11 mouse cellular contexts compared by ENCODE assay signal in genomic region chr11:108214521-108215223, GRCm38 (mm10).
DNase-seq lines count a peak whose midpoint lies in the region; ATAC-seq and TF ChIP-seq lines count a peak whose summit lies in the region.
"Had no signal": no experiment of that assay in that cellular context is flagged by ENCODE, and none has a peak within 500 bp of the region (broad histone marks: within the 10 kb centered on the region; RNA-seq: fewer than 3 reads in every experiment).

No protein-coding gene starts in this region.

- no peak overlapping the region for H3K4me3 ChIP-seq in heart, embryonic 10.5 days
- no peak overlapping the region for H3K4me3 ChIP-seq in lung, postnatal 0 days (ENCODE audit: low read depth, low read length)
- H3K4me3 ChIP-seq in embryonic fibroblast, embryonic 13.5 days (ENCODE audit: insufficient read depth, low read length), result peak overlapping the region; percentile 4
- peak overlapping the region; percentile 23; the same call in 1 of the 2 replicates for H3K4me3 ChIP-seq in small intestine, adult 2 months (ENCODE audit: low read depth, low read length)
- H3K4me3 ChIP-seq: hindbrain, embryonic 15.5 days; neural tube, embryonic 13.5 days had no signal

- peak overlapping the region; percentile 22; the same call in 1 of the 2 replicates for H3K27ac ChIP-seq in heart, embryonic 10.5 days
- H3K27ac ChIP-seq in lung, postnatal 0 days (ENCODE audit: low read length), result peak overlapping the region; percentile 22; the same call in 1 of the 2 replicates
- peak overlapping the region; percentile 90 for H3K27ac ChIP-seq in embryonic fibroblast, embryonic 13.5 days (ENCODE audit: insufficient read depth, low read length)
- H3K27ac ChIP-seq in small intestine, adult 2 months (ENCODE audit: insufficient read depth, low read depth, low read length), result 0 out of 2 replicates have a peak overlapping the region, but pooled peaks have one; percentile 36
- H3K27ac ChIP-seq: hindbrain, embryonic 15.5 days had no signal

- WGBS in heart, embryonic 10.5 days, result 86% methylated on average over 11 of the region's 11 CpGs
- 61% methylated on average over 11 of the region's 11 CpGs for WGBS in lung, postnatal 0 days
- WGBS in small intestine, adult 2 months, result 23% methylated on average over 11 of the region's 11 CpGs

- no peak for TF ChIP-seq CTCF in lung, postnatal 0 days (IDR thresholded peaks at IDR 0.05)
- no peak for TF ChIP-seq CTCF in embryonic fibroblast, embryonic 13.5 days (IDR thresholded peaks at IDR 0.05; ENCODE audit: borderline replicate concordance, insufficient read depth, low read length)
- TF ChIP-seq CTCF in small intestine, adult 2 months (IDR thresholded peaks at IDR 0.05; ENCODE audit: extremely low read depth, insufficient read length, insufficient replicate concordance, low read depth, low read length), result no peak

- H3K36me3 ChIP-seq in heart, embryonic 10.5 days, result no peaks in the 10 kb centered on the region
- H3K36me3 ChIP-seq in lung, postnatal 0 days (ENCODE audit: insufficient read depth, low read length), result no peaks in the 10 kb centered on the region
- H3K36me3 ChIP-seq in small intestine, adult 2 months (ENCODE audit: control insufficient read depth, insufficient read depth, low read length), result peaks cover 2% of the 10 kb centered on the region; the same call in 1 of the 2 replicates
- H3K36me3 ChIP-seq: hindbrain, embryonic 15.5 days; neural tube, embryonic 13.5 days had no signal

- no peak overlapping the region for H3K9ac ChIP-seq in lung, postnatal 0 days (replicated peaks; ENCODE audit: low read depth)
- H3K9ac ChIP-seq: hindbrain, embryonic 15.5 days; neural tube, embryonic 13.5 days had no signal

- TF ChIP-seq POLR2A in embryonic fibroblast, embryonic 13.5 days (IDR thresholded peaks at IDR 0.05; ENCODE audit: low read depth, low read length), result no peak
- TF ChIP-seq POLR2A in small intestine, adult 2 months (IDR thresholded peaks at IDR 0.05; ENCODE audit: low read depth, low read length), result no peak

- DNase-seq in heart, embryonic 10.5 days (ENCODE audit: low spot score), result no peak
- DNase-seq in heart, adult 8-10 months (ENCODE audit: low spot score), result no peak
- no peak for DNase-seq in lung, postnatal 0 days (ENCODE audit: low spot score)
- DNase-seq in lung, postnatal 36 days, result no peak
- no peak for DNase-seq in frontal cortex, postnatal 25 days (ENCODE audit: low spot score in 2 of 2)
- no peak for DNase-seq in layer of hippocampus, postnatal 14 days (ENCODE audit: low spot score in 2 of 2)
- DNase-seq: cerebellum, adult 9-10 months had no signal

- TF ChIP-seq EP300 in lung, postnatal 0 days (IDR thresholded peaks at IDR 0.05), result no peak

- no peaks in the 10 kb centered on the region for H3K27me3 ChIP-seq in heart, embryonic 10.5 days (ENCODE audit: insufficient read depth, poor library complexity, severe bottlenecking)
- H3K27me3 ChIP-seq in lung, postnatal 0 days (replicated peaks; ENCODE audit: insufficient read depth, low read length), result no peaks in the 10 kb centered on the region
- H3K27me3 ChIP-seq in small intestine, adult 2 months (ENCODE audit: control insufficient read depth, insufficient read depth, low read length), result no peaks in the 10 kb centered on the region
- H3K27me3 ChIP-seq: hindbrain, embryonic 15.5 days; neural tube, embryonic 13.5 days had no signal

- no peak for ATAC-seq in lung, postnatal 0 days

- H3K4me1 ChIP-seq in heart, embryonic 10.5 days, result peaks cover 16% of the 10 kb centered on the region; the same call in 1 of the 2 replicates
- H3K4me1 ChIP-seq in lung, postnatal 0 days (ENCODE audit: insufficient read depth, low read depth, low read length), result peaks cover 2% of the 10 kb centered on the region; the same call in 1 of the 2 replicates
- H3K4me1 ChIP-seq in embryonic fibroblast, embryonic 13.5 days (ENCODE audit: control insufficient read depth, insufficient read depth, low read length), result peaks cover 19% of the 10 kb centered on the region
- peaks cover 25% of the 10 kb centered on the region; the same call in 1 of the 2 replicates for H3K4me1 ChIP-seq in small intestine, adult 2 months (ENCODE audit: control insufficient read depth, insufficient read depth, insufficient read length, low read length)

- H3K9me3 ChIP-seq in heart, embryonic 10.5 days, result no peaks in the 10 kb centered on the region
- no peaks in the 10 kb centered on the region for H3K9me3 ChIP-seq in lung, postnatal 0 days (ENCODE audit: low read length)
- H3K9me3 ChIP-seq: hindbrain, embryonic 15.5 days; neural tube, embryonic 13.5 days had no signal

- H3K4me2 ChIP-seq in lung, postnatal 0 days (replicated peaks; ENCODE audit: low read depth, low read length), result peak overlapping the region; percentile 8; the same call in 1 of the 2 replicates
- H3K4me2 ChIP-seq: hindbrain, embryonic 15.5 days; neural tube, embryonic 13.5 days had no signal

Comparison
In these comparisons a context has a peak if more than half of its experiments do, and no peak if none do; other contexts are left out.
1. H3K27ac ChIP-seq: peak in every context shown above with its lines; median percentile 90 in embryonic fibroblast, embryonic 13.5 days; 36 in small intestine, adult 2 months; 22 in heart, embryonic 10.5 days; 22 in lung, postnatal 0 days.
2. H3K4me3 ChIP-seq: peak in embryonic fibroblast, embryonic 13.5 days (single experiment) and small intestine, adult 2 months (single experiment); none in heart, embryonic 10.5 days (single experiment) and lung, postnatal 0 days (single experiment).